Mouse (Mus musculus): Measurements from ENCODE around the gene Pdcd7.

Pdcd7 gene

DNA sequence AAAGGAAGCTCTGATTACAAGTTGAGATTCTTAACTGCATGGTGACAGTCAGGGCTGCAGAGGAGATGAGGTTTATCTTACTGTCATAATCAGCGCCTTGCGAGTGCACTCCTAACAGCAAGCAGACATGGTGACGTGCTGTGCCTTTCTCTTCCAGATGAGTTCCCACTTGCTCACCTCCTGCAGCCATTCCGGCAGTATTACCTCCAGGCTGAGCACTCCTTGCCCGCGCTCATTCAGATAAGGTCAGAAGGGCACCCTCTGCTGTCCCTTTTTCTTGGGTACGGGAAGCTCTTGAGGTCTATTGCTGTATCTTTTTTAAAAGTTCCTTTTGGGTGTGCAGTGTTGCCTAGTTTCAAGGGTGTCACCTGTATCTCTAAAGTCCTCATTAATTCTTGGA, 10.7 kb downstream of the Pdcd7 start:
- DNase-seq (ENCODE audit: low spot score): no peak

DNA sequence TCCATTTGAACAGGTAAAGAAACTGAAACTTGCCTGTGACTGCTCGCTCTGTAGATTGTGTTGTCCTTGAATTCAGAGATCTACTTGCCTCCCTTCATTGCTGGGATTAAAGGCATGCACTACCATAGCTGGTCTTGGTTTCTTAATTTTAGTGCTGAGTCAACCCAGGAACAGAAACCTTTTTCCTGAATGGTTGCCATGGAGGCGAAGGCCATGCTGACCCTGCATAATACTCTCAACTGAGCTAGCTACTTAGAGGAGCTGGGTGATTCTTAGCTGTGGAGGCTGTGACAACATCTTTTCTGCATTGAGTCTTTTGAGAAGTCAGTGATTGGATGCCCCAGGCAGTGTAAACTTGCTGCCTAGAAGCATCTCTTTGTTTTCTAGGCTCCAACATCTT, 11.1 kb downstream of the Pdcd7 start:
- DNase-seq (ENCODE audit: low spot score): no peak

DNA sequence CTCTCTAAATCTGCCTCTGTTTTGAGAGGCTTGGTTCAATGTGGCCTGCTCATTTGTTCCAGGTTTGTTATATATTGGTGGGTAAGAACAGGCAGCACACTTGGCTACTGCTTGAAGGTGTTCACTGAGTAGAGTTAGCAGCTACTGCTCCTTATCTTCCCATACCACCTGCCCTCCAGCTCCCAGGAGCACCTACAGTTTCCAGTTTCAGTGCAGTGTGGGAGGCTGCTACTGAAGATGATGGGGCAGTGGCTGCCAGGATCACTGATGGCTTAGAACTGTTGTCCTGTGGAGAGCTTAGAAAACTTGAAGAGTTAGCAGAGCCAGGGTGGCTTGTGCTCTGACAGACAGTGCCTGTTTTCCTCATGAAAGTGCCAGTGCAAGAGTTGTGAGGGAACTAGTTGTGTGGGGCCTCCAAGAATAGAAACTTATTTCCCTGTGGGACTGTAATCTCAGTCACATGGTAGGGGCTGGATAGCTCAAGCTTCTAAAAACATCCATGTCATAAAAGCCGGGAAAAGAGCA, 13.1 kb downstream of the Pdcd7 start:
- DNase-seq (ENCODE audit: low spot score): peak; percentile 29

DNA sequence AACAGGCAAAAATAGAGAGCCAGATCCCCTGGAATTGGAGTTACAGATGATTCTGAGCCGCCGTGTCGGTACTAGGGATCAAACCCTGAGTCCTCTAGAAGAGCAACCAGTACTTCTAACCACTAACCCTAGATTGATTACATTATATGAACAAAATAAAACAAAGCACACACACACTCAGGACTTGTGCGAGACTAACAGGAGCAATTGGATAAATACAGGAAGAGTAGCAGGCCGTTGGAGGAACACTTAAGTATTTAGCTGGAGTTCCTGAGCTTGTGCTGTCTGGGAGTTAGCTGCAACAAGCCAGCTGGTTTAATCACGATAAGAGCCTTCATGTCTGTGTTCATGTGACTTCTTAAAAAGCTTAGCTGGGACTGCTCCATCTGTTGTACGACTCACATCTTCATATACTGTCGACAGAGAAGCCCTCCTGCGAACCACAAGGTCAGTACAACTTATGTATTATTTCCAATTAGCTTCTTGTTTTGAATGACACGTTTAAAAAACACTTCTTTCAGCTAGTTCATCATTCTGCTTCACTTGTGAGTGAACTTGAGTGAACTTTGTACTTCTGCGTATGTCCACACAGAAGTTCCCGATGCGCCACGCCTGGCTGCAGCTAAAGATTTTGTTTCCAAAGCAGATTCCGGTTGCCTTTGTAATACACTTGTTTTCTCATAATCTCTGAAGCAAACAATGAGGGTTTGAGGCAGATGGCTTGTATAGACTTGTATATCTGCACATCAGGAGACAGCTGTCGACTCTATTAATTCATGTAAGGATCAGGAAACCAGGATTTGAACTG, 14.9 kb downstream of the Pdcd7 start, which contains the start of gene Ubap1l:
TSS of gene Ubap1l (plus strand) at position 401 of the 808 bp plus-strand sequence.
- no peak for DNase-seq (ENCODE audit: low spot score)

DNA sequence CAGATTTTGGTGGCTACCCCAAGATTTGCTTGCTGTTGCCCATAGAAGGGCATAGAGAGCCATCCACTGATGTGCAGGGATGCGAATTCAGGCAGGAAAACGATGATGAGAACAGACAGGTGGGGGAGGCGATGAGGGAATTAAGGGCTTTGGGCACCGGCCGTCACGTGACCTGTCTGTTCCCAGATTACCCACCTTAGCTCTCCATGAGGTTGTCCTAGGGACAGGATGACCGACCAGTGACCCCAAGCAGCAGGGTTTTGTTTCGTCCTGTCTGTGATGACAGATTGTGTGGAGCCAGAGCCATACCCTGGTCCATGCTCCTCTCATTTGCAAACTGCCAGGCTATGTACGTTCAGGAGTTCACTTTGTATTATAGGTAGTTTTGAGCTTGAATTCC, 17.8 kb downstream of the Pdcd7 start:
- DNase-seq (ENCODE audit: low spot score): no peak

DNA sequence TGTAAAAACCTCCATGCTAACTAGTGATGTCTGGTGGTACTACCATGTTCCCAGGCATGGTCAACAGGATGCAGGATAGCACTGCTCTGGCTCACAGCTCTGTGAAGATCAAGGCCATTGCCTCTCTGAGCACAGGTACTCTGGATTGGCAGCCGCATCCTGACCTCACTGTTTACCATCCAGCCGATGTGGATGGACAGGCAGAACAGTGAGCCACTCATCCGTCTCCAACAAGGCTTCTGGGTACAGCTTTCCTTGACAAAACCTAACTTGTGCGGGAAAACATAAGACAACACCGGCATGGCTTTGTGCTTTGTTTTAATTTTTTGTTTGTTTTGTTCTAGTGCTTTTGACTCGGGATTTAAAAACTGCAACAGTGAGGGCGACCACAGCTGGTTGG, 19.8 kb downstream of the Pdcd7 start:
- no peak for DNase-seq (ENCODE audit: low spot score)

DNA sequence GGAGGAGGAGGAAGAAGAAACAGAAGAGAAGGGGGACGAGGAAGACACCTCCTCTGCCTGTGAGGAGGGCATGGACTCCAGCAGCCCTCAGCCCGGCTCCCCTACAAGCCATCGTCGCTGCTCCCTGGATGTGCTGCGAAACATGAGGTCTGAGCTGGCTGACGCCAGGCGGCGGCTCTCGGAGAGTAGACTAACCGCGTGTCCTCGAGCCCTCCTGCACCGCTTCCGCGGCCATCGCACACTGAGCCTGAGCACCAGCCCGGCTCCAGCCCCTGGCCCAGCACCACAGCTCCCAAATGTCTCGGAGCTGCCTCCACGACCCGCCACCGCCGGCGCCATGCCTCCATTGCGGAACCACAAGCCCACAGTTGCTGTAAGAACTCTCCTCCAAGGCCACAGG, 25.9 kb downstream of the Pdcd7 start:
- DNase-seq (ENCODE audit: low spot score): no peak

DNA sequence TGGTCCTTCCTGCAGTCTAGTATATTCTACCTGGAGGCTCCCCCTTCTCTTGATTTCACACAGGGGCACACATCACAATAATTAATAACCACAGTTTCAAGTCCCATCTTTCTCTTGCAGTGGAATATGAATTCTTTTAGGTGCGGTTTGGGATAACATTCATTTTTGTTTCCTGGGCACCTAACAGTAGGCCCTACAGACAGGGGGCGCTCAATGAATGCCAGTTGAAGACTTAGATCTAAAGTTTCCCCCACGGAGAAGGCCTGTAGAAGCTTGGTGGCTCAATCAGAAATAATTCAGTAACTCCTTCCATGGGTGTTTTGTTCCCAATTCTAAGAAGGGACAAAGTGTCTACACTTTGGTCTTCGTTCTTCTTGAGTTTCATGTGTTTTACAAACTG, 26.5 kb downstream of the Pdcd7 start:
- DNase-seq (ENCODE audit: low spot score): peak; percentile 78

DNA sequence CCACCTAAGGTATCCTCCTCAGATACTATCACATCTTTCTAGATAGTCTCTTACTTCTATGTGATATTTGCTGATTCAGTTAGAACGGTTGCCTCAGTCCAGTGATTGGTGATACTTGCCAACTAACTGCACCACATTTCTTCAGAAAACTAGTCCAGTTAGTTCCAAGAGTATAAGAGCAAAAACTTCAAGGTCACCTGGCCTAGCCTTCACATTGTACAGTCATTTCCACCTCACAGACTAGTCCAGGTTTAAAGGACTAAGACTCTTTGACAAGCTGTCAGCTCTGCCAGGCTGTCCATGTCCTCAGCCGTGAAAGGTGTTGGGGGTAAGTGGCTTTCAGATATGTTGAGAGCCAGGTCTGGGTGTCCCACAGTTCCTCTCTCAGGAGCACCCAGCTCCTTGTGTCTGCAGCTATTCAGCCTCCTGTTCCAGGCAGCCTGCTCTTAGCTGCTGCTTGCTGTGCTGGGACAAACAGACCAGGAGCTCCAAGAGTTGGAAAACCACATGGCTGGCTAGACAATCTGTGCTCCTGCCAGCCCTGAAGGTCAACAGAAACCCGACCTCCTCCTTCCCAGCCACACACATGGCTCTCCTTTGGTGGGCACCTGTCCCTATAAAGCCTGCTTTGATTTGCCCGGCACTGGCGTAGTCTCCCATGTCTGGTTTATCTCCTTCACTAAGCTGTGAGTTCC, 28.7 kb downstream of the Pdcd7 start:
- DNase-seq (ENCODE audit: low spot score): peak; percentile 51

DNA sequence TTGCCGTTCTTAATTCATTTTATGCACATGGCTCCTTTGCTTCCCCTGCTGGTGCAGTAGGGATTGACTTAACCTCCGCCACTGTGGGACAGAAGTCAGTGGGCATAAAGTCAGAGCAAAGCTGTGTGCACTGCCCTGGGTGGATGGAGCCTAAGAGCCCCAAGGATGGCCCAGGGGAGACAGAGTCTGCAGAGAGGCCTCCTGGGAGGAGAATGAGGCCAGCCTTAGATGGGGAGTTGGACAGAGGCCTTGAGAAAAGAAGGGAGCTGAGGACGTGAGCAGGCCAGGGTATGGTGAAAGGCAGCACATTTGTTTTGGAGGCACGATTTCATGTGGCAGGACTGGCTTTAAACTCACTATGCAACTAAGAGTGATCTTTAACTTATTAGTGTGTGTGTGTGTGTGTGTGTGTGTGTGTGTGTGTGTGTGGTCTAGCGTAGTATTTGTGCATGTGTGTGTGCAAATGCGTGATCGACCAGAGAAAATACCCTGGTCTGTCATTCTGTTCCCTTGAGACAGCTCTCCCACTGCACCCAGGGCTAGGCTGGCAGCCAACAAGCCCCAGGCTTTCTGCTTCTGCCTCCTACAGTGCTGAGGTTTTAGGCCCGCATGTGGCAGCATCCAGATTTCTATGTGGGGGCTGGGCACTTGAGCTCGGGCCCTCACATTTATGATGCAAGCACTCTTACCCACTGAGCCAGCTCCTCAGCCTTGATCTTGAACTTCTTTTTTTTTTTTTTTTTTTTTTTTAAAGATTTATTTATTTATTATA, 29.4 kb downstream of the Pdcd7 start:
- peak; percentile 88 for DNase-seq (ENCODE audit: low spot score)

DNA sequence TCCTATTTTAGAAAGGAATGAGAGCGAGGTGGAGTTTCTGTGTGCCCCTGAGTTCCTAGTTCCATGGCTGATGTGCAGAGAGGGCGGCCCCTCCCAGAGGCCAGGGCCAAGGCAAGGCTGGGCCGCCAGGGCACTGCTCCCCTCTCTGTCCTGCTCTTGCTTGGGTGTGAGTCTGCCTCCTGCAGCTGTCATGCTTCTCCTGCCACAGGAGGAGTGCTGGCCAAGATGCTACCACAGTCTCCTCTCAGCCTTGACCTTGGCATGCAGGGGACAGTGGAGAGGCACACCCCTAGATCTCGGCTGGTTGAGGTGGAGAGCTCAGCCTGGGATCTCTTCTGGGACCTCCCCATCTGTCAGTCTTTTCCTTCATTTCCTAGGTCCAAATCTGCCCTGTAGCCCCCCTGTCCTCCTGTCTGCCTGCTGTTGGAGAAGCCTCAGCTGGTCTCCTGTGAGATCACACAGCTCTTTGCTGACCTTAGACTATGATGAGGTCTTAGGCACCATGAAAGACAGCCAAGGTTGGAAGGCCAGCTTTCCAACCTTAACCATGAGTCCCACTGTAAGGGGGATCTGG, 35.2 kb downstream of the Pdcd7 start:
- DNase-seq (ENCODE audit: low spot score): no peak

DNA sequence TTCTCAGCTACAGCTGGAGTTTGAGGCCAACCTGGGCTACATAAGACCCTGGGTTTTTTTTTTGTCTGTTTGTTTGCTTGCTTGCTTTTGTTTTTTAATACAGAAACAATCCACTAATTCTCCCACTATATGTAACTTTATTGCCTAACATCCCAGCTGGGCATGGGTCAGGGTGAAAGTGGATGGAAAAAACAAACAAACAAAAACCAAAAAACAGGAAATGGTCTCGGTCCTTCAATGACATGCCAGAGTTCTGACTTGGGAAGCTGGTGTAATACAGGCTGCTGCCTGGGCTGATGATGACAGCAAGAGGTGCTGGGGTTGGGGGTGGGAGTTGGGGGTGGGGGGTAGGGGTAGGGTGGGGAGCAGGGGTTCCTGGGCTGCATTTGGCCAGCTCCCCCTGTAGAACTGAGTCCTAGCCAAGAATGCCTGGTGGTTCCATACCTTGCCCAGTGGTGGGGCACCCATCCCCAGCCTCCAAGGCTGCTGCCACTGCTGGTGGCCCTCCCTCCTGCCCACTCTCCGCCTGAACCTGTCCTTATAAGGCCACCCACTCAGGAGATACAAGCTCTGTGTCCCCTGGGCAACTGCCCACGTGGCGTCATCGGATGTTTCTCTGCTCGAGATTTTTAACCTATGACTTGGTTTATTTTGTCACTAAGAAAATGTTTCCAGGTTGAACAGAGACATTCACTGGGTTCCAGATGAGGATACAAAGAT, 36.3 kb downstream of the Pdcd7 start:
- peak; percentile 81 for DNase-seq (ENCODE audit: low spot score)

DNA sequence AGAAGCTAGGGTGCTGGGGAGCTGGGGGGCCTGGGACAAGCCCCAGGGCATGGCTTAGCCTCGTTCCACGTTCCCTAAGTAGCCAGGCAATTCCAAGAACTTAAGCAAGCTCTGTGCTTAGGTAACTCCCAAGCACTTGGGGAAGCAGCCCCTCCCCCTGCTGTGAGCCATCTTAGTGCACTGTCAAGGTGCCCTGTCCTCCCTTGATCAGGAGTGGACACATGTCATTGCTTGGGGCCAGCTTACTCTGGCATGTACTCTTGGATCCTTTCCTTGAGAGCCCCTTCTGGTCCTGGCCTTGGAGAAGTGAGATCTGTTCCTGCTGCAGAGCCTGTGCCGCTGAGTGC, 36.8 kb downstream of the Pdcd7 start:
- DNase-seq (ENCODE audit: low spot score): peak; percentile 68

DNA sequence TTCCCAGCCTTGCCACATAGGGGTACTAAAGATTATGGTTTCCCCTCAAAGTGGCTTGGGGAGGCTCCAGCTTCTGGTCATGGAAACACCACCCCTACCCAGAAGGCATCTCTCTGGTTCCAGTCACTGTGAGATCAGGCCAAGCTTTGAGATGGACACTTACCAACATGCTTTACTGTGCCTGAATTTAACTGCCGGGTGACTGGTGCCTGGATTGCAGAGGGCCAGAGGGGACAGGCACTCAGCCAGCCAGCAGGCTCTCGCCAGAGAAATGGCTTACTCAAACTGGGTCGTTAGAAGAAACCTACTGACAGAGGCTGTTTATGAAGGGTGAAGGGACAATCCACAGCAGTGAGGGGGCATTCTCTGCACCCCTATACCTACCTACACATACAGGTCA, 38.4 kb downstream of the Pdcd7 start:
- peak; percentile 89 for DNase-seq (ENCODE audit: low spot score)

DNA sequence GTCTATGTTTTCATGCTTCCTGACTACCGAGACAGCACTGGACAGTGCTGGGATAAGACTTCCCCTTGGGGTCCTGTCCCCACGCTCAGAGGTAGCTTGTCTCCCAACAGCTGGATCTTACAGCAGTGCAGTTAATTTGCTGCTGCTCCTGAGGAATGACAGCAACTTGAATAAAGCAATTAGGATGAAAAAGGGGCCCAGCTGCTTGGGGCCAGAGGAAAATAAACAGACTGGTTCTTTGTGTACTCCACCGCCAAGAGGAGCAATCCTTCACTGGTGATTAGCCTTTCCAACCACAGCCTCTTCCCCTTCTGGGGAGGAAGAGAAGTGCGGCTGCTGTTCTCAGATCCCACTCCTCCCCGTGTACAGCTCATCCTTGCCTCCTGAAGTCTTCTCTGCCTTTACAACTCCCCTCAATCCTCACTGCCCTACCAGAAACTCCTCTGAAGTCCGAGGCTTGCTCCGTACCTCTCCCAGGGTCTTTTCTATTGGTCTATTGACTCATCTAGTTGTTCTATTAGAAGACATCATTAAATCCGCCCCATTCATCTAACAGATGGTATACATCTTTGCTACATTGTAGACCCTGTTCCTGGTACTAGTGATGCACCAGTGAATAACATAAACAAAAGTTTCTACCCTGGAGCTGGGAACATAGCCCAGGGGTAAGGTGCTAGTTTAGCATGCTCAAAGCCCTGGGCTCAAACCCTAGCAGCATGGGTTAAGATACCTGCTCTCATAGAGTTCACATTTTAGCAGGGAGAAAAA, 40.7 kb downstream of the Pdcd7 start:
- DNase-seq (ENCODE audit: low spot score): no peak

DNA sequence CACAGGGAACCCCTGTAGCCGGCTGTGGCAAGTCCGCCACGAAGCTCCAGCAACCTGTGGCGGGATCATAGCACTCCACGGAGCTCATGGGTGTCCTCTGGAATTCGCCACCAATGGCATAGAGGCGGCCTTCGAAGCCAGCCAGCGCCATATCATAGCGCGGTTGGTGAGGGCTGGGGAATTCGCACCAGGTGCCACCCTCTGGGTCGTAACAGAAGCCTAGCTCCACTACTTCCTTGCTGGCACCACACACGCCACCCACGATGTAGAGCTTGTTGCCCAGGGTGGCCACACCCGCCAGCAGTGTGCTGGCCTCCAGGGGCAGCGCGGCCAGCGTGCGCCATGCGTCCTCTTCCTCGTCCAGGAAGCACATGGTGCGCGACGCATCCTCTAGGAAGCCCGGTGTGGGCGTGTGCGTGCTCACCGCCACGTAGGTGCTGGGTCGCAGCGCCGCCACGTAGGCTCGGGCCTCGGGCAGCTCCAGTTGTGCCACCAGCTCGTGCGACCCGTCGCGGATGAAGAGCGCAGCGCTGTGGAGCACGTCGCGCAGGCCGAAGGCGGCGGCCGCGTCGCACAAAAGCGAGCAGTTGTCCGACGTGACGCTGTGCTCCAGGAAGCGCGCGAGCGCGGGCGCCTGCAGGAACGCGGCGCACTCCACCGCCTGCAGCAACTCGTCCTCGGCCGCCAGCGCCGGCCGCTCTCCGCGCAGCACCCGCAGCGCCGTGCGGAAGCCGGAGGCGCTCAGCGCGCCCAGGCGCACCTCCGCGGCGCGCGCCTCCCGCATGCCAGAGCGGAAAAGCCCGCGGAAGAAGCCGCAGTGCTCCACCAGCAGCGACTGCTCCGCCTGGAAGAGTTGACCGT, 45.1 kb downstream of the Pdcd7 start:
- DNase-seq (ENCODE audit: low spot score): no peak

DNA sequence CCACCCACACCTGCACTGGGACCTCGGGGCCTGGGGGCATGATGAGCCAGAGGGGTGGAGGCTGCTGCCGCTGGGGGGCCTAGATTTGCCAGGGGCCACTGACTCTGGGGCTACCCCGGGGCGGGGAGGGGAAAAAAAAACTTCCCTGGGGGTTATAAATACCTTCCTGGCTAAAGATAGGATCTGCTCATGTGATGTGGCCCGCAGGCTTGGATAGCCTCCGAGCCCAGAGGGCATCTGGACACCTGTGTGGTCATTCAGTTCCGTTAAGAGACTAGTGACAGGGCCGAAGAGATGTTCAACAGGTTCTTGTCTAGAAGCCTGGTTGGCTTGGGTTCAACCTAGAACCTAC, 45.7 kb downstream of the Pdcd7 start, which contains the start of gene Kbtbd13:
TSS of gene Kbtbd13 (minus strand) at position 40 of the 352 bp plus-strand sequence.
- no peak for DNase-seq (ENCODE audit: low spot score)

DNA sequence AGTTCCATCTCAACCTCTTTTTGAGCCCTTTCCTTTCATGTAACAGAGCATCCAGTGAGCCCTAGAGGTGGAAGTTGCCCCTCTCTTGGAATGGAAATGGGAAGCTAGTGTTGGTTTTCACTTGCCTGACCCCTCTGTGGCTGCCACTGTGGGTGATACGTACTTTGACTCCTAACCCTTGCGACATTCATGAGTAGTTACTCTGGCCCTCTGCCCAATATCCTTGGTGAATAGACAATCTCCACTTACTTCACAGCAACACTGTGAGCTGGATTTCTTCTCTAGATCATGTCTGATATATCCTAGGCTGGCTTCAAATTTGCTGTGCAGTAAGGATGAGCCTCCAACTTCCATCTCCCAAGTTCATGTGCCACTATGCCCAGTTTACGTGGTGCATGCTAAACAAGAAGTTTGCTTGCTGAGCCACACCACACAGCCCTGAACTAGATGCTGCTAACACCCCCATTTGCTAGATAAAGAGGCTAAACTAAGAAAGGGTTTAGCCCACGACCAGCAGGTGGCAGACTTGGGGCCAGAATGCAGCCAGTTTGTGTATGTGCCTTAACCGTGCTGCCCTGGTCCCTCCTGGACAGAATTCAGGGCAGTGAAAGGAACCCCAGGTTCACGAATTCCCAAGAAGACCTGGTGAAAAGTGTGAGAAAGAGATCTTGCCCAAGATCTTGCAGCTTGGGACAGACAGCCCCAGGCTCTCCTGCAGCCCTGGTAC, 46.9 kb downstream of the Pdcd7 start:
- peak; percentile 84 for DNase-seq (ENCODE audit: low spot score)

DNA sequence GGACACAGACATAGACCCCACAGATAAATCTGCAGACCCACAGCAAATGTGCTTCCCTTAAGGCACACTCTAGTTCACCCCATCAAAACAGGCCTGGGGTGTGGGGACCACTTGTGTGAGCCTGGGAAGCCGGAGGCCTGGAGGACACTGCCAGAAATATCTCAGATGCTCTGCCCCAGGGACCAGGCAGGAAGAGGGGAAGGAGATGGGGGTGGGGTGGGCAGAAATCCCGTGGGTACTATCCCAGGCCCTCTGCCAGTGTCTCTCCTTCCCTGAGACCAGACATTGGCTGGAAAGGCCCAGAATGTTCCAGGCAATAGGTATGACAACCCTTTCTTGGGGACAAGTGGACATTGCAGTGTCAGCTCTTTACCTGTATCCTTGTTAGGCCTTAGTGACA, 47.7 kb downstream of the Pdcd7 start:
- DNase-seq (ENCODE audit: low spot score): no peak
